Mouse (Mus musculus): Measurements from ENCODE around the gene Hba-x. TPM values are rescaled to one million over a fixed set of nuclear protein-coding genes. Genes with fewer than 3 reads are reported as not detected.
"Not testable (repeated sequence)": the region's sequence is repeated elsewhere in the genome, so short reads cannot be mapped to it uniquely, and the experiment has no call there.

Gene Hba-x
- total RNA-seq, 2 experiments from 2014 or later = not detected

DNA sequence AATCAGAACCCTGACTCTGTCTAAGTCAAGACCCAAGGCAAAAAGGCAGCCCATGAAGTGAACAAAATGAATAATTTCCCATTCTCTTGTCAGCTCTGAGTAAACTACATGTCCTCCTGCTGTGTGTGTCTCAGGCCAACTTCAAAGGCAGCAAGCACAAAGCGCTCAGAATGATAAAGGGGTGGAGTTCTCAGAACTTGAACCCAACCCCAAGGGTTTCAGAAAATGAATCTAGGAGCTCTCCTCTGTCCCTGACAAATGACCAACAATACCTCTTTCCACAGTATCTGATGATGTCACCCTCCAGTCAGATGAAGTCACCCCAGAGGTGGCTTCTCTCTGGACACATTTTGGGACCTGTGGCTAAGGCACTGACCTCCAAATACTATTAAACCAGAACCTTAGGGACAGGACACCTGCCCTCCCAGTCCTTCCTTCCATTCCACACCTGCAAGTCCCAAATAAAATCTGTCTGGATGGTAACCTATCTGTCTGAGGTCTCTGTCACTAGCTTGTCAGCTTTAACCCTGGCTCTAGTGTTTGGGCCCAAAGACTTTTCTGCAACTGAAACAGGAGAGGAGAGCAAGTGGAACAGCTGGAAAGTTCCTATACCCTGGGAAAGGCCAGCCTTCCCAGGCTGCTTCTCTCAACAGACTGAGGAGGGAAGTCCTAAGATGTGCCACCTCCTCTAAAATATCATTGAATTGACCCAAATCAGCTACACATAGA, 5.4 kb downstream of the Hba-x start:
- intact Hi-C loops (cut with DNase I) = no loop called here
- DNase-seq (ENCODE audit: low spot score) = no peak

- intact Hi-C loops (cut with DNase I); DNase-seq (ENCODE audit: low spot score): not testable (repeated sequence)
These were observed 7.0 kb downstream of the Hba-x start, which contains the start of gene Hba-a1 for GRCm38 (mm10) chr11:32283091-32283777. Gene Hba-a1 (plus strand): TSS chr11:32283511.

GRCm38 (mm10) chr11:32284582-32284981, 8.4 kb downstream of the Hba-x start:
- DNase-seq (ENCODE audit: low spot score); intact Hi-C loops (cut with DNase I): not testable (repeated sequence)

DNA sequence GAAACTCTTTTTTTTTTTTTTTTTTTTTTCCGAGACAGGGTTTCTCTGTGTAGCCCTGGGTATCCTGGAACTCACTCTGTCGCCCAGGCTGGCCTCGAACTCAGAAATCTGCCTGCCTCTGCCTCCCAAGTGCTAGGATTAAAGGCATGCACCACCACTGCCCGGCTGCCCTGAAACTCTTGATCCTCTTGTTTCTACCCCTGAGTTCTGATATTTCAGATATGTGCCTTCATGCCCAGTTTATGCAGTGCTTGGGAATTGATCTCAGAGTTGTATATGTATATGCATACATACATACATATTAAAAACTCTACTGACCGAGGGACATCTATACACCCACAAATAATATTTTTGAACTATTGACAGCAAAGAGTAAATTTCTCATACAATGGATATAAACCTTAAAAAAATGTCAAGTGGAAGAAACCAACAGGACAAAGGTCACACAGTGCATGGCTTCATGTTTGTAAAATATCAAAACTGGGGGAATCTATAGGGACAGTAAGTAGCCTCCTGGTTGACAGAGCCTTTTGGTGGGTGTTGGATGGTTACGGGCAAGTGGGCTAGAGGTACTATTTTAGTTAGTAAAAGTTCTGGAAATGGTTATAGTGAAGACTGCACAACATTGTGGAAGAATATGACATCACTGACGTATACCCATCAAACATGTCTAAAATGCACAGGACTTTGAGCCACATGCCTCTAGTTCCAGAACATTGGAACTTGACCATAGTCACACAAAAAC, 9.0 kb downstream of the Hba-x start:
- DNase-seq (ENCODE audit: low spot score) = no peak
- intact Hi-C loops (cut with DNase I) = loop anchor here (5.0 kb wide), 1 partner anchor 37 kb away; no protein-coding TSS in a partner anchor

- intact Hi-C loops (cut with DNase I) = loop anchor here (2.0 to 5.0 kb wide), 2 partner anchors 36 to 103 kb away; no protein-coding TSS in a partner anchor
- DNase-seq (ENCODE audit: low spot score) = not testable (repeated sequence)
These were observed 9.7 kb downstream of the Hba-x start for GRCm38 (mm10) chr11:32285887-32286286.

GRCm38 (mm10) chr11:32286695-32287492, 10.7 kb downstream of the Hba-x start, which contains the start of gene Hbq1b:
Gene Hbq1b (plus strand): TSS chr11:32286965.
- intact Hi-C loops (cut with DNase I) = loop anchor here (2.0 to 5.0 kb wide), 2 partner anchors 35 to 104 kb away; no protein-coding TSS in a partner anchor

GRCm38 (mm10) chr11:32287493-32287825, 11.3 kb downstream of the Hba-x start:
- DNase-seq (ENCODE audit: low spot score) = no peak
- intact Hi-C loops (cut with DNase I) = loop anchor here (2.0 to 5.0 kb wide), 2 partner anchors 35 to 105 kb away; no protein-coding TSS in a partner anchor

More at GRCm38 (mm10) chr11:32286695-32287492, 10.7 kb downstream of the Hba-x start, which contains the start of gene Hbq1b:
- DNase-seq (ENCODE audit: low spot score) = peak; percentile 32

- DNase-seq (ENCODE audit: low spot score); intact Hi-C loops (cut with DNase I): not testable (repeated sequence)
These were observed 16.6 kb downstream of the Hba-x start for GRCm38 (mm10) chr11:32292819-32293218.

DNA sequence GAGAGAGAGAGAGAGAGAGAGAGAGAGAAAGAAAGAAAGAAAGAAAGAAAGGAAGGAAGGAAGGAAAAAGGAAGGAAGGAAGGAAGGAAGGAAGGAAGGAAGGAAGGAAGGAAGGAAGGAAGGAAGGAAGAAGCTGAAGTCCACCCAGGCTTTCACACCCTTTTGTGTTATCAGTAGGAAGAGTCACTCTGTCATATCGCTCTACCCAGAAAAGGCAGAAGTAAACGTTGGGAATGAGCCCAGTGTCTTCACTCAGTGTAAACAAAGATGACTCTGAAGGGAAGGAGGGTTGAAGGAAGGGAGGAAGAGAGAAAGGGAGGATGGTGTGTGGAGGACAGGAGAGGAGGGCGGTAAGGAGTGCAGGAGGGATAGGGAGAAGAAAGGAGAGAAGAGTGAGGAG, 17.3 kb downstream of the Hba-x start:
- DNase-seq (ENCODE audit: low spot score); intact Hi-C loops (cut with DNase I): not testable (repeated sequence)

DNA sequence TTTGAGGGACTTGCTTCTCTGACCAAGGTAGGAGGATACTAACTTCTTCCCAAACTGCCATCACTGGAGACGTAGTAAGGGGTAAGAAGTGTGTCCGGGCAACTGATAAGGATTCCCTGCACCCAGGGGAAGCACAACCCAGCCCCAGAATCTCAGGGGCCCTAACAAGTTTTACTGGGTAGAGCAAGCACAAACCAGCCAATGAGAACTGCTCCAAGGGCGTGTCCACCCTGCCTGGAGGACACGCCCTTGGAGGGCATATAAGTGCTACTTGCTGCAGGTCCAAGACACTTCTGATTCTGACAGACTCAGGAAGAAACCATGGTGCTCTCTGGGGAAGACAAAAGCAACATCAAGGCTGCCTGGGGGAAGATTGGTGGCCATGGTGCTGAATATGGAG, 20.0 kb downstream of the Hba-x start, which contains the start of gene Hba-a2:
TSS of gene Hba-a2 (plus strand) at position 287 of the 400 bp plus-strand sequence.
- DNase-seq (ENCODE audit: low spot score); intact Hi-C loops (cut with DNase I): not testable (repeated sequence)

GRCm38 (mm10) chr11:32297417-32297816, 21.2 kb downstream of the Hba-x start:
- intact Hi-C loops (cut with DNase I); DNase-seq (ENCODE audit: low spot score): not testable (repeated sequence)

DNA sequence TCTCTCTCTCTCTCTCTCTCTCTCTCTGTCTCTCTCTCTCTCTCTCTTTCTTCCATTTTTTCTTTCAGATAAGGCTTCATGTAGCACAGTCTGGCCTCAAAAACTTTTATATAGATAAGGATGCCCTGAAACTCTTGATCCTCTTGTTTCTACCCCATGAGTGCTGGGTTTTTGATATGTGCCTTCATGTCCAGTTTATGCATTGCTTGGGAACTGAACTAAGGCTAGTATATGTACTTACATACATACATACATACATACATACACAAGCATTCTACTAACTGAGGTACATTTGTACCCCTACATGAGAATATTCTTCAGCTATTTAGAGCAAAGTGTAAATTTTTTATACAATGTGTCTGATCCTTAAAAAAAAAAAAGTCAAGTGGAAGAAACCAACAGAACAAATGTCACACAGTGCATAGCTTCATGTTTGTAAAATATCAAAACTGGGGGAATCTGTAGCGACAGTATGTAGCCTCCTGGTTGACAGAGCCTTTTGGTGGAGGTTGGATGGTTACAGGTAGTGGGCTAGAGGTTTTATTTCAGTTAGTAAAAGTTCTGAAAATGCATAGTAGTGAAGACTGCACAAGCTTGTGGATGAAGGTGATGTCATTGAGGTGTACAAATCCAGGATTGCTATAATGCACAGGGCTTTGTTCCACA, 21.8 kb downstream of the Hba-x start:
- intact Hi-C loops (cut with DNase I) = no loop called here

DNA sequence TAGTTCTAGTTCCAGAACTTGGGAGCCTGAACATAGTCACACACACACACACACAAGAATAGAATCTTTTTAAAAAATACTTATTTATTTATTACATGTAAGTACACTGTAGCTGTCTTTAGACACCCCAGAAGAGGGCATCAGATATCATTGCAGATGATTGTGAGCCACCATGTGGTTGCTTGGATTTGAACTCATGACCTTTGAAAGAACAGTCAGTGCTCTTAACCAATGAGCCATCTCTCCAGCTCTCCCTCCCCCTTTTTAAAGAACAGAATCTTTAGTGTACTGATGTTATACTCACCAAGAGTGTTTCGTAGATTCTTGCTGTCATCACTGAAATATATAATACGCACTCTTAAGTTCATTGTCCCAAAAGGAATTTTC, 22.3 kb downstream of the Hba-x start:
- no peak for DNase-seq (ENCODE audit: low spot score)

More for the DNA sequence above, 21.8 kb downstream of the Hba-x start:
- no peak for DNase-seq (ENCODE audit: low spot score)

GRCm38 (mm10) chr11:32299865-32300264, 23.7 kb downstream of the Hba-x start, which contains the start of gene Hbq1a:
Gene Hbq1a (plus strand): TSS chr11:32300069.
- intact Hi-C loops (cut with DNase I) = loop anchor here (5.0 kb wide), 1 partner anchor 118 kb away; no protein-coding TSS in a partner anchor
- not testable (repeated sequence) for DNase-seq (ENCODE audit: low spot score)

More for the DNA sequence above, 22.3 kb downstream of the Hba-x start:
- intact Hi-C loops (cut with DNase I) = no loop called here

DNA sequence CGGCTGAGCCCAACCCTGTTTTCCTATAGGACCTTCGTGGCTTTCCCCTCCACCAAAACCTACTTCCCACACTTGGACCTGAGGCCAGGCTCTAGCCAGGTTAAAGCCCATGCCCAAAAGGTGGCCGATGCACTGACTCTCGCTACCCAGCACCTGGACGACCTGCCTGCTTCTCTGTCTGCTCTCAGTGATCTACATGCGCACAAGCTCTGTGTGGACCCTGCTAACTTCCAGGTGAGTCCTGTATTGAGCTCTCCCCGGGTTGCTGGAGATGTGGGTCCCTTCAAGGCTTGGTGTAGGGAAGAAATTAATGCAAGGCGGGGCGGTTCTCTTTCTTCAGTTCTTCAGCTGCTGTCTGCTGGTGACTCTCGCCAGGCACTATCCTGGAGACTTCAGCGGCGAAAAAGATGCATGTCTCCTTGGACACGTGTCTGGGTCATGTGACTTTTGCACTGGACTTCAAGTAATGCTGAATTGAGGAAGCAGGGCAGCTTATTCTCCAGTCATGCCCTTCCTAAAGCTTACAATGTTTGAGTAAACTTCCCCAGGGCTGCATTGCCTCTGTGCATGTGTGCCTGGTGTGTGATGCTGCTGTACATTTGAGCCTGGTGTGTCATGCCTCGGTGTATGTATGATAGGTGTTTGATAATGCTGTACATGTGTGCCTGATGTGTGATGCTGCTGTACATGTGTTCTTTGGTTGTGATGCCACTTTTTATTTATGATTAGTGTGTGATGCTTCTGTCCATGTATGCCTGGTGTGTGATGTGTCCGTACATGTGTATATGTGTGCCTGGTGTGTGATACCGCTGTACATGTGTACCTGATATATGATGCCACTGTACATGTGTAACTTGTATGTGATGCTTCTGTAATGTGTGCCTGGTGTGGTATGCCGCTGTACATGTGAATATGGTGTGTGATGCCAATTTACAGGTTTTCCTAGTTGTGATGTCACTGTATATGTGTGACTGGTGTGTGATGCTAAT, 24.4 kb downstream of the Hba-x start:
- intact Hi-C loops (cut with DNase I) = loop anchor here (5.0 kb wide), 1 partner anchor 118 kb away; no protein-coding TSS in a partner anchor
- no peak for DNase-seq (ENCODE audit: low spot score)

DNA sequence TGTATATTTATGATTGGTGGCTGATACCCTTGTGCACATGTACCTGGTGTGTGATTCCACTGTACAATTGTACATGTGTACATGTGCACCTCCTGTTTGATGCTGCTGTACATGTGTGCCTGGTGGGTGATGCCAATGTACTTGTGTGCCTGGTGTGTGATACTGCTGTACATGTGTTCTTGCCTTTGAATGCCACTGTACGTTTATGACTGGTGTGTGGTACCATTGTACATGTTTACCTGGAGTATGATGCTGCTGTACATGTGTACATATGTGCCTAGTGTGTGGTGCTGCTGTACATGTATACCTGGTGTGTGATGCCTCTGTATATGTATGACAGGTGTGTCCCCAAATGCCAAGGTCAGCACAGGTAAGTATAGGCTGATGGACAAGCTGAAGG, 25.3 kb downstream of the Hba-x start:
- intact Hi-C loops (cut with DNase I) = loop anchor here (5.0 kb wide), 1 partner anchor 119 kb away; no protein-coding TSS in a partner anchor
- DNase-seq (ENCODE audit: low spot score) = no peak

- intact Hi-C loops (cut with DNase I) = loop anchor here (5.0 kb wide), 1 partner anchor 121 kb away; no protein-coding TSS in a partner anchor
- no peak for DNase-seq (ENCODE audit: low spot score)
These were observed 26.7 kb downstream of the Hba-x start for GRCm38 (mm10) chr11:32302824-32303419.
